ENCODE assay signal across 8 mouse cellular contexts in genomic region chr2:156202848-156203437, GRCm38 (mm10). TPM values are rescaled to one million over a fixed set of nuclear protein-coding genes. Genes with fewer than 3 reads are reported as not detected.
A peak's percentile ranks its signal among the peaks of the same experiment; 100 is the strongest.
DNase-seq lines count a peak whose midpoint lies in the region; ATAC-seq and TF ChIP-seq lines count a peak whose summit lies in the region.

No protein-coding gene starts in this region.

- intact Hi-C loops in gastrocnemius, postnatal 14 days (cut with DNase I; ENCODE audit: low total_unique reads): no loop called here

- H3K9me3 ChIP-seq in intestine, embryonic 14.5 days (ENCODE audit: control insufficient read depth, low read length): no peaks in the 10 kb centered on the region
- H3K9me3 ChIP-seq in intestine, postnatal 0 days (ENCODE audit: control insufficient read depth): no peaks in the 10 kb centered on the region
- H3K9me3 ChIP-seq in liver, embryonic 13.5 days (replicated peaks): no peaks in the 10 kb centered on the region

- ATAC-seq in intestine, embryonic 14.5 days (replicated peaks; ENCODE audit: low FRiP score, low TSS enrichment, low read depth): 0 out of 2 replicates have a peak, but pooled peaks have one; percentile 56
- ATAC-seq in intestine, postnatal 0 days: no peak
- ATAC-seq in liver, embryonic 13.5 days (ENCODE audit: low read depth): no peak

- no peak overlapping the region for H3K4me2 ChIP-seq in intestine, embryonic 14.5 days (ENCODE audit: low read length)
- no peak overlapping the region for H3K4me2 ChIP-seq in intestine, postnatal 0 days (replicated peaks; ENCODE audit: low read depth)
- H3K4me2 ChIP-seq in liver, embryonic 13.5 days: no peak overlapping the region

- no peak overlapping the region for H3K9ac ChIP-seq in intestine, embryonic 14.5 days (ENCODE audit: low read length)
- H3K9ac ChIP-seq in intestine, postnatal 0 days (ENCODE audit: low read depth, low read length): no peak overlapping the region
- H3K9ac ChIP-seq in liver, embryonic 13.5 days: peak overlapping the region; percentile 3; the same call in 1 of the 2 replicates

- H3K27ac ChIP-seq in intestine, embryonic 14.5 days (ENCODE audit: low read depth): no peak overlapping the region; the same call in 1 of the 2 replicates
- H3K27ac ChIP-seq in intestine, postnatal 0 days (ENCODE audit: low read depth, low read length): no peak overlapping the region
- peak overlapping the region; percentile 36; the same call in 1 of the 2 replicates for H3K27ac ChIP-seq in liver, embryonic 13.5 days

- no peak for TF ChIP-seq CTCF in intestine, postnatal 0 days (IDR thresholded peaks at IDR 0.05; ENCODE audit: low read depth)
- TF ChIP-seq CTCF in brain, embryonic 14.5 days (IDR thresholded peaks at IDR 0.05; ENCODE audit: borderline replicate concordance, extremely low read depth, insufficient read depth, insufficient read length): no peak

- peaks cover 3% of the 10 kb centered on the region; the same call in 1 of the 2 replicates for H3K36me3 ChIP-seq in intestine, embryonic 14.5 days (ENCODE audit: control insufficient read depth, insufficient read depth, low read length)
- H3K36me3 ChIP-seq in intestine, postnatal 0 days (ENCODE audit: control insufficient read depth, insufficient read depth): no peaks in the 10 kb centered on the region
- H3K36me3 ChIP-seq in liver, embryonic 13.5 days: peaks cover 34% of the 10 kb centered on the region

- H3K4me1 ChIP-seq in intestine, embryonic 14.5 days (replicated peaks; ENCODE audit: control insufficient read depth, insufficient read depth, low read length): peaks cover 25% of the 10 kb centered on the region
- H3K4me1 ChIP-seq in intestine, postnatal 0 days (replicated peaks; ENCODE audit: control insufficient read depth, insufficient read depth, low read length): 0 out of 2 replicates have a peak, but pooled peaks cover 4% of the 10 kb centered on the region
- peaks cover 30% of the 10 kb centered on the region for H3K4me1 ChIP-seq in liver, embryonic 13.5 days (replicated peaks)

- no peaks in the 10 kb centered on the region for H3K27me3 ChIP-seq in intestine, embryonic 14.5 days (replicated peaks; ENCODE audit: control insufficient read depth, insufficient read depth, low read length)
- no peaks in the 10 kb centered on the region for H3K27me3 ChIP-seq in intestine, postnatal 0 days (replicated peaks; ENCODE audit: control insufficient read depth, insufficient read depth, low read length)
- H3K27me3 ChIP-seq in liver, embryonic 13.5 days: no peaks in the 10 kb centered on the region

- 49% methylated on average over 3 of the region's 3 CpGs for WGBS in intestine, embryonic 14.5 days
- WGBS in intestine, postnatal 0 days: 54% methylated on average over 3 of the region's 3 CpGs
- 77% methylated on average over 3 of the region's 3 CpGs for WGBS in liver, embryonic 13.5 days (ENCODE audit: insufficient replicate concordance)

- DNase-seq in intestine, embryonic 14.5 days (ENCODE audit: low spot score): peak; percentile 59
- DNase-seq in brain, embryonic 14.5 days (ENCODE audit: low read depth): peak; percentile 92
- DNase-seq in gastrocnemius, postnatal 14 days: peak; percentile 55
- peak; percentile 81 for DNase-seq in kidney, adult 11 months
- no peak for DNase-seq in liver, embryonic 13.5 days
- peak; percentile 51 for DNase-seq in right cerebral cortex, postnatal 14 days
- DNase-seq in spleen, adult 12 weeks (ENCODE audit: low spot score): no peak

- no peak overlapping the region for H3K4me3 ChIP-seq in intestine, embryonic 14.5 days (ENCODE audit: low read depth, low read length)
- no peak overlapping the region for H3K4me3 ChIP-seq in intestine, postnatal 0 days (ENCODE audit: low read depth, low read length)
- H3K4me3 ChIP-seq in liver, embryonic 13.5 days (replicated peaks): no peak overlapping the region

- TF ChIP-seq POLR2A in brain, embryonic 14.5 days (IDR thresholded peaks at IDR 0.05; ENCODE audit: borderline replicate concordance, extremely low read depth, insufficient read depth, insufficient read length, poor library complexity, severe bottlenecking): no peak

RNA-seq across cellular contexts. Expression of gene Phf20, which starts 6.7 kb away (rescaled TPM):
- polyA plus RNA-seq in intestine, embryonic 14.5 days (2014; fragmentation: Nextera tagmentation; extraction: Ambion mirVana): 72.4 and 76.1 TPM in 2 replicates
- polyA plus RNA-seq in intestine, postnatal 0 days (2015; fragmentation: Nextera tagmentation; extraction: Ambion mirVana): 20.9 and 24.2 TPM in 2 replicates
- polyA plus RNA-seq in brain, embryonic 14.5 days (2012; rRNA removed): 28.8 and 31.4 TPM in 2 replicates
- 10 to 100 TPM; 17.1 to 22.1 TPM for total RNA-seq in gastrocnemius, postnatal 14 days (2021)
- polyA plus RNA-seq in liver, embryonic 13.5 days (2015; fragmentation: Nextera tagmentation; extraction: Ambion mirVana): 16.5 and 19.8 TPM in 2 replicates

RNA-seq across cellular contexts. Expression of gene Rbm39, which starts 22.9 kb away (rescaled TPM):
- 622 and 652 TPM in 2 replicates for polyA plus RNA-seq in intestine, embryonic 14.5 days (2014; fragmentation: Nextera tagmentation; extraction: Ambion mirVana)
- 326 and 348 TPM in 2 replicates for polyA plus RNA-seq in intestine, postnatal 0 days (2015; fragmentation: Nextera tagmentation; extraction: Ambion mirVana)
- 133 and 188 TPM in 2 replicates for polyA plus RNA-seq in brain, embryonic 14.5 days (2012; rRNA removed)
- 100 to 1,000 TPM in 1 of 2 experiments, 10 to 100 TPM in 1; 99.7 to 123 TPM for total RNA-seq in gastrocnemius, postnatal 14 days (2021)
- polyA plus RNA-seq in liver, embryonic 13.5 days (2015; fragmentation: Nextera tagmentation; extraction: Ambion mirVana): 276 and 316 TPM in 2 replicates

RNA-seq across cellular contexts. Expression of gene Nfs1, which starts 59.0 kb away (rescaled TPM):
- 51.1 and 52.8 TPM in 2 replicates for polyA plus RNA-seq in intestine, embryonic 14.5 days (2014; fragmentation: Nextera tagmentation; extraction: Ambion mirVana)
- polyA plus RNA-seq in intestine, postnatal 0 days (2015; fragmentation: Nextera tagmentation; extraction: Ambion mirVana): 41.1 and 44.8 TPM in 2 replicates
- polyA plus RNA-seq in brain, embryonic 14.5 days (2012; rRNA removed): 28.5 and 37.2 TPM in 2 replicates
- 10 to 100 TPM; 53.6 to 65.4 TPM for total RNA-seq in gastrocnemius, postnatal 14 days (2021)
- 65.0 and 70.9 TPM in 2 replicates for polyA plus RNA-seq in liver, embryonic 13.5 days (2015; fragmentation: Nextera tagmentation; extraction: Ambion mirVana)

RNA-seq across cellular contexts. Expression of gene Romo1, which starts 59.1 kb away (rescaled TPM):
- 427 and 467 TPM in 2 replicates for polyA plus RNA-seq in intestine, embryonic 14.5 days (2014; fragmentation: Nextera tagmentation; extraction: Ambion mirVana)
- 424 and 433 TPM in 2 replicates for polyA plus RNA-seq in intestine, postnatal 0 days (2015; fragmentation: Nextera tagmentation; extraction: Ambion mirVana)
- polyA plus RNA-seq in brain, embryonic 14.5 days (2012; rRNA removed): 307 and 437 TPM in 2 replicates
- 100 to 1,000 TPM; 216 to 217 TPM for total RNA-seq in gastrocnemius, postnatal 14 days (2021)
- polyA plus RNA-seq in liver, embryonic 13.5 days (2015; fragmentation: Nextera tagmentation; extraction: Ambion mirVana): 254 and 270 TPM in 2 replicates

Comparison
In these comparisons a context has a peak if more than half of its experiments do, and no peak if none do; other contexts are left out.
1. DNase-seq: peak in intestine, embryonic 14.5 days (single experiment), brain, embryonic 14.5 days (single experiment), gastrocnemius, postnatal 14 days (single experiment), kidney, adult 11 months (single experiment) and right cerebral cortex, postnatal 14 days (single experiment); none in liver, embryonic 13.5 days (single experiment) and spleen, adult 12 weeks (single experiment).